Mouse (Mus musculus) lung, adult 2 months (tissue): ENCODE measurements around the gene Gm10031.

ENCODE experiments used
- CTCF ChIP-seq: fragments of 200-500 bp; IDR thresholded peaks from 2 replicates; pipeline ENCODE4 v1.5.1; 2011; ENCODE audit warnings: mild to moderate bottlenecking, low read length, control low read depth; ENCODE audit not compliant: insufficient read depth
- POLR2A ChIP-seq: fragments of 200-500 bp; IDR thresholded peaks from 2 replicates; pipeline ENCODE4 v1.6.1; 2011; ENCODE audit warnings: low read depth, mild to moderate bottlenecking, control low read depth, low read length, borderline replicate concordance; ENCODE audit errors: extremely low read depth

DNA sequence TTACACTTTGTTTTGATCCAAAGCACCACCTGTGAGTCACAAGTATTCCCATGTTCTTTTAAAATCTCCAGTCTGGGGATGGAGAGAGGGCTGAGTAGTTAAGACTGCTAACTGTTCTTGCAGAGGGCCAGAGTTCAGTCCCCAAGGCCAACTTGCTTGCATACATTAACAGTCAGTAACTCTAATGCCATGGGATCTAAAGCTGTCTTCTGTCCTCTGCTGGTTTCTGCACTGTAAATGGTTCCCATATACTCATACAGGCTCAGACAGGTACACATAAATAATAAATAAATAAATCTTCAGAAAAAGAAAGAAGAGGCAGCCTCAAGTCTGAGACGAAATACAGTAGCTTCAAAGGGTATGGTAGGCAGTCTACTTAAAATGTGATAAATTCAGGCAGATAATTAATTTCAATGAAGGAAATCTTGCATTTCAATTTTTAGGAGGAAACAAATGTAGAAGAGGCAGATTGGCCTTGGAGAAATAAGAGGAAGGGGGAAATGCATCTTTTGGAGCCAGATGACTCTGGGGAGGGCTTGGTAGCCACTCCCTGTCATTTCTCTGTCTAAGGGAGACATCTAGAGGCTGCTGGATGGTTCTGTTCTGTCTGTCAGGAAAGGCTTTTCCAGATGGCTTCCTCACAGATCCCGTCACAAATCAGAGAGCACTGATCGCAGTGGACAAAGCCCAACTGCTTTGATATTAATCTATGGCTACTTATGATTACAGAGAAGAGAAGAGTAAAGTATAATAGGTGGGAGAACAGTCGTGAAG, 16.2 kb downstream of the Gm10031 start:
- TF ChIP-seq POLR2A (no peak), CTCF (0 out of 2 replicates have a peak, but pooled peaks have one; percentile 6)
